Mouse (Mus musculus) CH12.LX (cell line): ENCODE data around the gene Sox10. TPM values are rescaled to one million over a fixed set of nuclear protein-coding genes. Genes with fewer than 3 reads are reported as not detected.

Source experiments
- DNase-seq: peaks from one replicate; pipeline ENCODE4 v3.0.0-alpha.2; 2013; ENCODE audit errors: extremely low read depth
- H3K27ac ChIP-seq: 2 replicates; pipeline ENCODE4 v1.5.1; 2012; ENCODE audit warnings: low read depth, mild to moderate bottlenecking, control low read depth, moderate library complexity; ENCODE audit not compliant: insufficient read depth
- H3K27me3 ChIP-seq: replicated peaks from 2 replicates; pipeline ENCODE3; 2012; ENCODE audit warnings: inconsistent platforms
- H3K36me3 ChIP-seq, 2 experiments: replicated peaks in 1 of 2; 2 replicates each; pipeline versions ENCODE3 to v1.6.1; 2012; ENCODE audit warnings: inconsistent platforms in 1 of 2, low read length in 1 of 2, mild to moderate bottlenecking in 1 of 2, mixed read lengths in 1 of 2, moderate library complexity in 1 of 2; ENCODE audit not compliant: control insufficient read depth in 1 of 2, insufficient read depth in 1 of 2
- H3K4me1 ChIP-seq, 2 experiments: 2 replicates each; pipeline ENCODE4 v1.6.1; 2012; ENCODE audit warnings: inconsistent platforms in 1 of 2, moderate library complexity in 1 of 2; ENCODE audit not compliant: insufficient read depth in 2 of 2, control insufficient read depth in 1 of 2
- H3K4me2 ChIP-seq: 2 replicates; pipeline ENCODE4 v1.6.1; 2012; ENCODE audit warnings: low read depth, mild to moderate bottlenecking, control low read depth; ENCODE audit not compliant: poor library complexity, insufficient read depth, severe bottlenecking
- H3K4me3 ChIP-seq, 3 experiments: fragments of 150-350 bp in 1 of 3; sonication (generic) in 1 of 3; replicated peaks in 1 of 3; 2 replicates each; pipeline versions ENCODE3 to v1.5.1; 2011 to 2012; ENCODE audit warnings: low read depth in 2 of 3, low read length in 2 of 3, mild to moderate bottlenecking in 2 of 3, moderate library complexity in 2 of 3, control low read depth in 1 of 3, improper control_type of control experiment in 1 of 3, inconsistent platforms in 1 of 3, mixed read lengths in 1 of 3; ENCODE audit not compliant: poor library complexity in 1 of 3
- H3K79me2 ChIP-seq: replicated peaks from 2 replicates; pipeline ENCODE4 v1.6.1; 2012; ENCODE audit warnings: mild to moderate bottlenecking, moderate library complexity; ENCODE audit not compliant: control insufficient read depth, poor library complexity, insufficient read depth, severe bottlenecking; ENCODE audit errors: extremely low read depth
- H3K9ac ChIP-seq: 2 replicates; pipeline ENCODE4 v1.6.1; 2012; ENCODE audit warnings: low read depth, mild to moderate bottlenecking, control low read depth, moderate library complexity; ENCODE audit not compliant: insufficient read depth
- H3K9me3 ChIP-seq: replicated peaks from 2 replicates; pipeline ENCODE3; 2012; ENCODE audit warnings: low read length, inconsistent platforms, mixed read lengths
- CHD1 ChIP-seq: IDR thresholded peaks from 2 replicates; pipeline ENCODE4 v1.6.1; 2012; ENCODE audit warnings: low read depth, low read length, improper control_type of control experiment, inconsistent platforms
- CHD2 ChIP-seq: IDR thresholded peaks from 2 replicates; pipeline ENCODE4 v1.6.1; 2011; ENCODE audit warnings: low read length, improper control_type of control experiment
- E2F4 ChIP-seq: IDR thresholded peaks from 2 replicates; pipeline ENCODE4 v1.6.1; 2011; ENCODE audit warnings: low read depth, low read length, improper control_type of control experiment; ENCODE audit not compliant: insufficient replicate concordance
- ELF1 ChIP-seq: IDR thresholded peaks from 2 replicates; pipeline ENCODE4 v1.6.1; 2014; ENCODE audit warnings: low read depth, mild to moderate bottlenecking, inconsistent platforms, low read length, improper control_type of control experiment
- EP300 ChIP-seq: IDR thresholded peaks from 2 replicates; pipeline ENCODE4 v1.6.1; 2011; ENCODE audit warnings: low read length, improper control_type of control experiment
- GABPA ChIP-seq: IDR thresholded peaks from 2 replicates; pipeline ENCODE4 v1.6.1; 2012; ENCODE audit warnings: low read depth, low read length, improper control_type of control experiment, inconsistent platforms; ENCODE audit not compliant: insufficient replicate concordance
- JUND ChIP-seq: conservative IDR thresholded peaks from 2 replicates; pipeline ENCODE4 v1.6.1; 2011; ENCODE audit warnings: low read depth, low read length, improper control_type of control experiment
- MAFK ChIP-seq: IDR thresholded peaks from 2 replicates; pipeline ENCODE4 v1.6.1; 2011; ENCODE audit warnings: low read length, improper control_type of control experiment; ENCODE audit not compliant: insufficient replicate concordance
- MAX ChIP-seq: IDR thresholded peaks from 2 replicates; pipeline ENCODE4 v1.6.1; 2011; ENCODE audit warnings: low read length, improper control_type of control experiment
- MAZ ChIP-seq: IDR thresholded peaks from 2 replicates; pipeline ENCODE4 v1.6.1; 2012; ENCODE audit warnings: low read depth, mild to moderate bottlenecking, inconsistent platforms, low read length, improper control_type of control experiment, moderate library complexity
- NELFE ChIP-seq: IDR thresholded peaks from 2 replicates; pipeline ENCODE4 v1.6.1; 2011; ENCODE audit warnings: low read depth, low read length, improper control_type of control experiment
- NRF1 ChIP-seq: IDR thresholded peaks from 2 replicates; pipeline ENCODE4 v1.6.1; 2014; ENCODE audit warnings: low read depth, mild to moderate bottlenecking, inconsistent platforms, low read length, improper control_type of control experiment, moderate library complexity
- RAD21 ChIP-seq: IDR thresholded peaks from 2 replicates; pipeline ENCODE4 v1.6.1; 2011; ENCODE audit warnings: low read depth, mild to moderate bottlenecking, low read length, improper control_type of control experiment, moderate library complexity
- RCOR1 ChIP-seq: conservative IDR thresholded peaks from 2 replicates; pipeline ENCODE4 v1.6.1; 2012; ENCODE audit warnings: low read depth, mild to moderate bottlenecking, inconsistent platforms, low read length, improper control_type of control experiment
- SIN3A ChIP-seq: IDR thresholded peaks from 2 replicates; pipeline ENCODE4 v1.6.1; 2012; ENCODE audit warnings: low read length, improper control_type of control experiment, inconsistent platforms
- TCF12 ChIP-seq: IDR thresholded peaks from 2 replicates; pipeline ENCODE4 v1.6.1; 2014; ENCODE audit warnings: low read depth, mild to moderate bottlenecking, inconsistent platforms, low read length, improper control_type of control experiment
- UBTF ChIP-seq: IDR thresholded peaks from 2 replicates; pipeline ENCODE4 v1.6.1; 2012; ENCODE audit warnings: low read depth, mild to moderate bottlenecking, inconsistent platforms, low read length, improper control_type of control experiment, moderate library complexity
- ZC3H11A ChIP-seq: IDR thresholded peaks from 2 replicates; pipeline ENCODE4 v1.6.1; 2012; ENCODE audit warnings: low read depth, mild to moderate bottlenecking, inconsistent platforms, low read length, improper control_type of control experiment
- ZMIZ1 ChIP-seq: IDR thresholded peaks from 2 replicates; pipeline ENCODE4 v1.6.1; 2012; ENCODE audit warnings: low read depth, mild to moderate bottlenecking, inconsistent platforms, low read length, improper control_type of control experiment
- ZNF384 ChIP-seq: IDR thresholded peaks from 2 replicates; pipeline ENCODE4 v1.6.1; 2012; ENCODE audit warnings: low read depth, low read length, improper control_type of control experiment, inconsistent platforms
- dilution Hi-C: fragments of 300-500 bp; cut with MboI; formaldehyde crosslinking; loops from 2 replicates; pipeline ENCODE4 v1.14.3; 2020; ENCODE audit warnings: low sequenced_read_pairs; ENCODE audit not compliant: extremely low pct_unique_long_range_greater_than_20kb, extremely low pct_ligation_motif_present
- in situ Hi-C: fragments of 300-500 bp; cut with MboI; formaldehyde crosslinking; loops from 3 replicates; pipeline ENCODE4 v1.14.3; 2019; ENCODE audit warnings: low sequenced_read_pairs, low pct_ligation_motif_present, low pct_unique_long_range_greater_than_20kb, mixed read lengths
- polyA plus RNA-seq: library from polyadenylated mRNA; unstranded; fragments of >175 nt; gene quantifications from 2 replicates; pipeline ENCODE4 v1.2.1, GENCODE M21; 2012; ENCODE audit warnings: low read depth; ENCODE audit not compliant: insufficient read length
- total RNA-seq, 2 experiments: library from RNA; depleted of rRNA; stranded (reverse); fragments of 300-350 nt in 1 of 2; fragments of >200 nt in 1 of 2; gene quantifications; 2 replicates each; pipeline ENCODE4 v1.2.3; 2012 to 2014

Sox10 gene
- total and polyA plus RNA-seq, 3 experiments, result 0.08 TPM; not detected in 2

GRCm38 (mm10) chr15:79122546-79122945 lies 42.5 kb downstream of the Sox10 start:
- Histone ChIP-seq H3K27me3 (no peaks in the 10 kb centered on the region), H3K9ac (no peak overlapping the region), H3K36me3 (peaks cover 80 to 99% of the 10 kb centered on the region in 2 experiments), H3K4me2 (no peak overlapping the region), H3K79me2 (no peaks in the 10 kb centered on the region), H3K4me1 (no peaks in the 10 kb centered on the region), H3K4me3 (no peak overlapping the region), H3K9me3 (peaks cover 4% of the 10 kb centered on the region), H3K27ac (no peak overlapping the region)
- TF ChIP-seq JUND (no peak), MAFK (no peak), UBTF (no peak), ZC3H11A (no peak), EP300 (no peak), CHD1 (no peak), ELF1 (no peak), GABPA (no peak), MAX (no peak), CHD2 (no peak), RCOR1 (no peak), SIN3A (no peak), NRF1 (no peak), TCF12 (no peak), E2F4 (no peak)
- in situ Hi-C loops, result no loop called here
- DNase-seq, result no peak
- dilution Hi-C loops, result no loop called here

- Histone ChIP-seq H3K79me2 (no peaks in the 10 kb centered on the region), H3K4me1 (no peaks in the 10 kb centered on the region), H3K4me2 (no peak overlapping the region), H3K9ac (no peak overlapping the region), H3K27me3 (no peaks in the 10 kb centered on the region), H3K4me3 (no peak overlapping the region), H3K36me3 (peaks cover 80 to 99% of the 10 kb centered on the region in 2 experiments), H3K27ac (no peak overlapping the region), H3K9me3 (no peaks in the 10 kb centered on the region)
- dilution Hi-C loops (no loop called here), in situ Hi-C loops (no loop called here)
- DNase-seq, result no peak
- TF ChIP-seq ELF1 (no peak), ZNF384 (no peak), MAZ (no peak), NELFE (no peak), JUND (no peak), RAD21 (no peak), UBTF (no peak), ZMIZ1 (no peak)
Measured at GRCm38 (mm10) chr15:79122119-79122518, 42.9 kb downstream of the Sox10 start.
